Mouse (Mus musculus): ENCODE data around the gene Rsbn1l. TPM values are rescaled to one million over a fixed set of nuclear protein-coding genes. Genes with fewer than 3 reads are reported as not detected.

Rsbn1l gene
- polyA plus RNA-seq, 1 experiment from 2014 or later = 6.5 TPM

GRCm38 (mm10) chr5:20929669-20930151 is 26.5 kb downstream of the Rsbn1l start:
- Histone ChIP-seq H3K9ac (replicated peaks) (no peak overlapping the region), H3K4me3 (no peak overlapping the region), H3K36me3 (no peaks in the 10 kb centered on the region; the same call in 1 of the 2 replicates), H3K9me3 (no peaks in the 10 kb centered on the region), H3K4me1 (peaks cover 4% of the 10 kb centered on the region; the same call in 1 of the 2 replicates), H3K27ac (replicated peaks) (no peak overlapping the region), H3K27me3 (no peaks in the 10 kb centered on the region), H3K4me2 (replicated peaks) (no peak overlapping the region)
- 85% methylated on average over 6 of the region's 6 CpGs for WGBS
- ATAC-seq (ENCODE audit: low FRiP score, low read depth) = no peak

GRCm38 (mm10) chr5:20925451-20925850 is 30.7 kb downstream of the Rsbn1l start:
- Histone ChIP-seq H3K36me3 (no peaks in the 10 kb centered on the region; the same call in 1 of the 2 replicates), H3K4me2 (replicated peaks) (no peak overlapping the region), H3K9me3 (no peaks in the 10 kb centered on the region), H3K4me1 (peaks cover under 1% of the 10 kb centered on the region; the same call in 1 of the 2 replicates), H3K27me3 (no peaks in the 10 kb centered on the region), H3K9ac (replicated peaks) (no peak overlapping the region), H3K27ac (replicated peaks) (no peak overlapping the region), H3K4me3 (no peak overlapping the region)
- ATAC-seq (ENCODE audit: low FRiP score, low read depth) = no peak
- WGBS = 77% methylated on average over 3 of the region's 3 CpGs

- WGBS = 78% methylated on average over 3 of the region's 3 CpGs
- no peak for ATAC-seq (ENCODE audit: low FRiP score, low read depth)
- no peaks in the 10 kb centered on the region for H3K27me3 ChIP-seq
Observed at GRCm38 (mm10) chr5:20924608-20925007, 31.6 kb downstream of the Rsbn1l start.

GRCm38 (mm10) chr5:20919566-20919965 is 36.6 kb downstream of the Rsbn1l start:
- no peaks in the 10 kb centered on the region for H3K36me3 ChIP-seq
- no peaks in the 10 kb centered on the region for H3K9me3 ChIP-seq
- H3K27me3 ChIP-seq = no peaks in the 10 kb centered on the region
- no peak overlapping the region for H3K4me2 ChIP-seq (replicated peaks)
- H3K4me3 ChIP-seq = no peak overlapping the region
- WGBS = 76% methylated on average over 9 of the region's 9 CpGs
- H3K4me1 ChIP-seq = 0 out of 2 replicates have a peak, but pooled peaks cover 4% of the 10 kb centered on the region
- H3K9ac ChIP-seq (replicated peaks) = no peak overlapping the region
- no peak for ATAC-seq (ENCODE audit: low FRiP score, low read depth)
- H3K27ac ChIP-seq (replicated peaks) = no peak overlapping the region

More at GRCm38 (mm10) chr5:20924608-20925007, 31.6 kb downstream of the Rsbn1l start:
- no peak overlapping the region for H3K27ac ChIP-seq (replicated peaks)
- H3K9me3 ChIP-seq = no peaks in the 10 kb centered on the region
- H3K36me3 ChIP-seq = no peaks in the 10 kb centered on the region; the same call in 1 of the 2 replicates
- no peak overlapping the region for H3K4me2 ChIP-seq (replicated peaks)
- no peak overlapping the region for H3K9ac ChIP-seq (replicated peaks)
- no peak overlapping the region for H3K4me3 ChIP-seq
- 0 out of 2 replicates have a peak, but pooled peaks cover 2% of the 10 kb centered on the region for H3K4me1 ChIP-seq

GRCm38 (mm10) chr5:20918967-20919366 is 37.2 kb downstream of the Rsbn1l start:
- no peaks in the 10 kb centered on the region for H3K27me3 ChIP-seq
- 97% methylated on average over 4 of the region's 4 CpGs for WGBS

GRCm38 (mm10) chr5:20913372-20914275 is 42.6 kb downstream of the Rsbn1l start:
- Histone ChIP-seq H3K27ac (replicated peaks) (no peak overlapping the region), H3K4me3 (no peak overlapping the region), H3K4me2 (replicated peaks) (no peak overlapping the region), H3K27me3 (no peaks in the 10 kb centered on the region), H3K9ac (replicated peaks) (no peak overlapping the region), H3K4me1 (no peaks in the 10 kb centered on the region), H3K36me3 (no peaks in the 10 kb centered on the region), H3K9me3 (no peaks in the 10 kb centered on the region)
- ATAC-seq (ENCODE audit: low FRiP score, low read depth) = peak; percentile 23; the same call in 1 of the 2 replicates
- 78% methylated on average over 11 of the region's 11 CpGs for WGBS

More at GRCm38 (mm10) chr5:20918967-20919366, 37.2 kb downstream of the Rsbn1l start:
- Histone ChIP-seq H3K4me3 (no peak overlapping the region), H3K9me3 (no peaks in the 10 kb centered on the region), H3K4me1 (0 out of 2 replicates have a peak, but pooled peaks cover 4% of the 10 kb centered on the region), H3K9ac (replicated peaks) (no peak overlapping the region), H3K4me2 (replicated peaks) (no peak overlapping the region), H3K36me3 (no peaks in the 10 kb centered on the region), H3K27ac (replicated peaks) (no peak overlapping the region)
- no peak for ATAC-seq (ENCODE audit: low FRiP score, low read depth)

- Histone ChIP-seq H3K4me1 (no peaks in the 10 kb centered on the region), H3K9me3 (no peaks in the 10 kb centered on the region), H3K4me3 (no peak overlapping the region), H3K4me2 (replicated peaks) (no peak overlapping the region), H3K27me3 (no peaks in the 10 kb centered on the region), H3K9ac (replicated peaks) (no peak overlapping the region), H3K36me3 (0 out of 2 replicates have a peak, but pooled peaks cover 4% of the 10 kb centered on the region), H3K27ac (replicated peaks) (no peak overlapping the region)
- 91% methylated on average over 2 of the region's 2 CpGs for WGBS
- ATAC-seq (ENCODE audit: low FRiP score, low read depth) = no peak
Observed at GRCm38 (mm10) chr5:20911741-20912140, 44.5 kb downstream of the Rsbn1l start.

- Histone ChIP-seq H3K9me3 (no peaks in the 10 kb centered on the region), H3K27me3 (no peaks in the 10 kb centered on the region), H3K4me1 (no peaks in the 10 kb centered on the region), H3K4me2 (replicated peaks) (no peak overlapping the region), H3K27ac (replicated peaks) (no peak overlapping the region), H3K9ac (replicated peaks) (no peak overlapping the region), H3K4me3 (no peak overlapping the region), H3K36me3 (peaks cover 19% of the 10 kb centered on the region)
- no peak for ATAC-seq (ENCODE audit: low FRiP score, low read depth)
- 96% methylated on average over 7 of the region's 7 CpGs for WGBS
Observed at GRCm38 (mm10) chr5:20906191-20906590, 50.0 kb downstream of the Rsbn1l start.

- ATAC-seq (ENCODE audit: low FRiP score, low read depth) = no peak
- Histone ChIP-seq H3K9ac (replicated peaks) (no peak overlapping the region), H3K36me3 (peaks cover 23% of the 10 kb centered on the region), H3K4me1 (no peaks in the 10 kb centered on the region), H3K4me3 (no peak overlapping the region), H3K27me3 (no peaks in the 10 kb centered on the region), H3K4me2 (replicated peaks) (no peak overlapping the region), H3K9me3 (no peaks in the 10 kb centered on the region), H3K27ac (replicated peaks) (no peak overlapping the region)
- 92% methylated on average over 2 of the region's 2 CpGs for WGBS
Observed at GRCm38 (mm10) chr5:20905437-20905836, 50.8 kb downstream of the Rsbn1l start.

- Histone ChIP-seq H3K9me3 (no peaks in the 10 kb centered on the region), H3K4me2 (replicated peaks) (no peak overlapping the region), H3K27ac (replicated peaks) (no peak overlapping the region), H3K27me3 (no peaks in the 10 kb centered on the region), H3K36me3 (peaks cover 23% of the 10 kb centered on the region), H3K4me3 (no peak overlapping the region), H3K4me1 (no peaks in the 10 kb centered on the region), H3K9ac (replicated peaks) (no peak overlapping the region)
- ATAC-seq (ENCODE audit: low FRiP score, low read depth) = no peak
- whole genome bisulfite sequencing = 88% methylated on average over 2 of the region's 2 CpGs
Observed at GRCm38 (mm10) chr5:20904647-20905046, 51.6 kb downstream of the Rsbn1l start.

GRCm38 (mm10) chr5:20897446-20898167 is 58.6 kb downstream of the Rsbn1l start:
- Histone ChIP-seq H3K4me2 (replicated peaks) (no peak overlapping the region), H3K4me1 (no peaks in the 10 kb centered on the region), H3K4me3 (no peak overlapping the region), H3K9me3 (no peaks in the 10 kb centered on the region), H3K27ac (replicated peaks) (no peak overlapping the region), H3K36me3 (peaks cover 32% of the 10 kb centered on the region), H3K27me3 (no peaks in the 10 kb centered on the region), H3K9ac (replicated peaks) (no peak overlapping the region)
- WGBS = 92% methylated on average over 2 of the region's 2 CpGs
- ATAC-seq (ENCODE audit: low FRiP score, low read depth) = no peak

Measured in midbrain, embryonic 12.5 days (tissue).